Mouse (Mus musculus) heart, adult 2 months (tissue): Measurements from ENCODE around the gene Paf1. TPM values are rescaled to one million over a fixed set of nuclear protein-coding genes. Genes with fewer than 3 reads are reported as not detected.

Experiments
- DNase-seq, 2 experiments: peaks; one replicate each; pipeline ENCODE4 v3.0.0; 2021
- H3K27ac ChIP-seq: fragments of 200-600 bp; 2 replicates; pipeline ENCODE4 v1.8.1; 2022
- H3K27me3 ChIP-seq: fragments of 200-500 bp; 2 replicates; pipeline ENCODE4 v1.6.1; 2012; ENCODE audit warnings: mild to moderate bottlenecking, low read length, inconsistent platforms, mixed read lengths; ENCODE audit not compliant: control insufficient read depth, insufficient read depth
- H3K36me3 ChIP-seq: fragments of 200-500 bp; 2 replicates; pipeline ENCODE4 v1.6.1; 2012; ENCODE audit warnings: low read length, inconsistent platforms; ENCODE audit not compliant: control insufficient read depth, insufficient read depth
- H3K4me1 ChIP-seq: fragments of 200-500 bp; 2 replicates; pipeline ENCODE4 v1.6.1; 2011; ENCODE audit warnings: low read length; ENCODE audit not compliant: control insufficient read depth, insufficient read depth
- H3K4me3 ChIP-seq: fragments of 200-600 bp; 2 replicates; pipeline ENCODE4 v1.8.1; 2022
- H3K79me2 ChIP-seq: fragments of 200-500 bp; replicated peaks from 2 replicates; pipeline ENCODE4 v1.6.1; 2012; ENCODE audit warnings: mild to moderate bottlenecking, inconsistent platforms, low read length, moderate library complexity, mixed read lengths; ENCODE audit not compliant: control insufficient read depth, insufficient read depth
- H3K9ac ChIP-seq: fragments of 200-500 bp; 2 replicates; pipeline ENCODE4 v1.6.1; 2012; ENCODE audit warnings: low read depth, mild to moderate bottlenecking, control low read depth, inconsistent platforms, low read length, mixed read lengths
- CTCF ChIP-seq: fragments of 200-600 bp; IDR thresholded peaks from 2 replicates; pipeline ENCODE4 v1.8.1; 2022; ENCODE audit warnings: antibody characterized with exemption, mild to moderate bottlenecking, moderate library complexity
- EP300 ChIP-seq: fragments of 200-500 bp; IDR thresholded peaks from 2 replicates; pipeline ENCODE4 v1.6.1; 2011; ENCODE audit warnings: low read depth, low read length, control low read depth; ENCODE audit not compliant: insufficient read depth
- POLR2A ChIP-seq: fragments of 200-500 bp; IDR thresholded peaks from 2 replicates; pipeline ENCODE4 v1.6.1; 2011; ENCODE audit warnings: mild to moderate bottlenecking, low read depth, low read length, control low read depth; ENCODE audit not compliant: insufficient read depth
- WGBS: fragments of 180-500 bp; shearing (Covaris S2); methylation state at CpG from one replicate; pipeline ENCODE4 v1.1.7; 2018; 5-methylcytosine and 5-hydroxymethylcytosine counted together
- intact Hi-C: fragments of 180-260 bp; cut with DNase I; formaldehyde crosslinking; loops from one replicate; pipeline ENCODE4 v1.15.1; 2025
- polyA plus RNA-seq: library from polyadenylated mRNA; depleted of rRNA; stranded (reverse); fragments of >200 nt; gene quantifications from 2 replicates; pipeline ENCODE4 v1.2.3, GENCODE M21; 2012
- total RNA-seq, 2 experiments: library from RNA; stranded (reverse); gene quantifications; 2 replicates each; pipeline ENCODE4 v1.2.3; 2021

Paf1 gene
- total and polyA plus RNA-seq, 3 experiments: 41.3 to 67.0 (median 42.1) TPM

DNA sequence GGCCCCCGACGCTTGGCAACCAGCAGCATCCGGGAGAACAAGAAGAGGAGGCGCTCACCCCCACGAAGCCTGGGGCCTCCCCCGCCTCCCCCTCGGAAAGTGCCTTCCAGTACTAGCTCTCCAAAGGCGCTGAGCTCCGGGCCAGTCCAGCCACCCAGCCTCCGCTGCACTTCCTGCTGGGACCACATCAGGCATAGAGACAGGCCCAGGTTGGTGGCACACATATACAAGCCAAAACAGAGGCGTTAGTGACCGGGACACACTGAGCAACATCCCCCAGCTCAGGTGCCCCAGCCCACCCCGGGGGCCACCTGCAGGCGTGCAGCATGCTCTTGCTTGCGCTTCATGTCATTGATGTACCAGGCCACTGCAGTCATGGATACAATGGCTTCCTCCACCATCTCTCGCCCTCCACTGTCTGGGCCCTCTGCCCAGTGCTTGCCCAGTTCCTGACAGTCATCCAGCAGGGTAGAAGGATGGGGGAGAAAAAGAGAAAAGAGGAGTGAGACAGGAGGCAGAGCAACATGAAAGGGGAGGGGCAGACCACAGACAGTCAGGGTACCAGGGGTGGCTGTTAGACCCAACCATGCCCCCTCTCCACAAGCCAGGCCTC is 25.0 kb upstream of the Paf1 start:
- H3K9ac ChIP-seq: no peak overlapping the region
- no peak for DNase-seq
- no peaks in the 10 kb centered on the region for H3K27me3 ChIP-seq
- intact Hi-C loops: no loop called here
- no peak overlapping the region for H3K4me3 ChIP-seq
- WGBS: 80% methylated on average over 16 of the region's 16 CpGs
- H3K27ac ChIP-seq: no peak overlapping the region
- H3K4me1 ChIP-seq: peaks cover 9% of the 10 kb centered on the region
- H3K79me2 ChIP-seq: no peaks in the 10 kb centered on the region; the same call in none of the 2 replicates
- no peak for TF ChIP-seq POLR2A
- TF ChIP-seq EP300: no peak
- TF ChIP-seq CTCF: no peak
- no peaks in the 10 kb centered on the region for H3K36me3 ChIP-seq

DNA sequence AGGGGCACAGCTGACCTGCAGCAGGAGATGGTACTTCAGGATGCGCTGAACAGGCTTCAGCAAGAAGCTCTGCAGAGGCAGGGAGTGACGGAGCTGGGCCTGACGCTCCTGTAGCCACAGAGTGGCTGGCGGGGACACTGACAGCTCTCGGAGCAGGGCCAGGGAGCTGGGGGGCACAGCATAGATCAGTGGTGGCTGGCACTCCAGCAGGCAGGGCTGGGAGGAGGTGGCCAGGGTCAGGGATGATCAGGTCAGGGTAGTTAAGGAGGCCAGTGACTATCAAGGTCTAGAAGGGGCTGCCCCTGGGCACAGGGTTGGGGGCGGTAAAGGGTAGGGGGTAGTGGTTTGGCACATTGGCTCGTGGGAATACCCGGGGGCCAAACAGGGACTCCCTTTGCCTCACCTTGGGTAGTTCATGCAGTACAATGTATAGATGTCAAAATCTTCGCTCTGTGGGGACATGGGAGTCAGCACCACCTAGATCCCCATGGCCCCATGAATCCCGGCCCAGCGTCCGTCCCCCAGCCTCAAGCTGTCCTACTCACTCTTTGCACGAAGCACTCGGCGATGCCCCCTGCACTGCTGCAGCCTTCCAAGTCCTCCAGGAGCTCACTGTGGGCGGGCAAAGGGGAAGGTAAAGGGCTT is 24.4 kb upstream of the Paf1 start:
- TF ChIP-seq EP300 (no peak), CTCF (no peak)
- DNase-seq: no peak
- WGBS: 86% methylated on average over 16 of the region's 16 CpGs
- H3K27ac ChIP-seq: no peak overlapping the region
- no peaks in the 10 kb centered on the region for H3K36me3 ChIP-seq
- H3K4me3 ChIP-seq: no peak overlapping the region
- no peaks in the 10 kb centered on the region; the same call in none of the 2 replicates for H3K79me2 ChIP-seq
- intact Hi-C loops: no loop called here
- H3K9ac ChIP-seq: no peak overlapping the region
- no peaks in the 10 kb centered on the region for H3K27me3 ChIP-seq
- peaks cover 9% of the 10 kb centered on the region for H3K4me1 ChIP-seq

DNA sequence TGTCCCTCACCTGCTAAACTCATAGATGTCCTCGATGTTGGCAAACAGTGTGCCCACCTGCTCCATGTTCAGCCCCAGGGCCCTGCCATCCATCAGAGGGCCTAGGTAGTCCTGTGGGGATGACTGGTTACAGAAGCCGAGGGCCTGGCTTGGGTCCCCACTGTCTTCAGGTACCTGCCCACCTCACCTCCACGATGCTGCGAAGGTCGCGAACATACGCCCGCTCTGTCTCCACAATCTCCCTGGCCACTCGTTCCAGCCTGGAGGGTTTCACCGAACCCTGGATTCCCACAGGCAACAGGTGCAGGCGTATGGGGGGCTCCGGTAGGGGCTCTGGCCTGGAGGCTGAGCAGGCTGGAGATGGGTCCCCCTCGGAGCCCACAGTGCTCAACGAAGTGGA is 22.7 kb upstream of the Paf1 start:
- Histone ChIP-seq H3K4me1 (peaks cover 9% of the 10 kb centered on the region), H3K36me3 (no peaks in the 10 kb centered on the region), H3K27ac (no peak overlapping the region; the same call in 1 of the 2 replicates), H3K9ac (no peak overlapping the region), H3K27me3 (no peaks in the 10 kb centered on the region), H3K79me2 (no peaks in the 10 kb centered on the region; the same call in none of the 2 replicates), H3K4me3 (peak overlapping the region; percentile 77; the same call in 1 of the 2 replicates)
- WGBS: 85% methylated on average over 14 of the region's 14 CpGs
- intact Hi-C loops: loop anchor here (5.0 kb wide), 1 partner anchor 227 kb away; the partner anchor contains the start of genes Pak4 and Samd4b
- TF ChIP-seq POLR2A: no peak
- TF ChIP-seq CTCF: no peak
- TF ChIP-seq EP300: no peak
- no peak for DNase-seq

DNA sequence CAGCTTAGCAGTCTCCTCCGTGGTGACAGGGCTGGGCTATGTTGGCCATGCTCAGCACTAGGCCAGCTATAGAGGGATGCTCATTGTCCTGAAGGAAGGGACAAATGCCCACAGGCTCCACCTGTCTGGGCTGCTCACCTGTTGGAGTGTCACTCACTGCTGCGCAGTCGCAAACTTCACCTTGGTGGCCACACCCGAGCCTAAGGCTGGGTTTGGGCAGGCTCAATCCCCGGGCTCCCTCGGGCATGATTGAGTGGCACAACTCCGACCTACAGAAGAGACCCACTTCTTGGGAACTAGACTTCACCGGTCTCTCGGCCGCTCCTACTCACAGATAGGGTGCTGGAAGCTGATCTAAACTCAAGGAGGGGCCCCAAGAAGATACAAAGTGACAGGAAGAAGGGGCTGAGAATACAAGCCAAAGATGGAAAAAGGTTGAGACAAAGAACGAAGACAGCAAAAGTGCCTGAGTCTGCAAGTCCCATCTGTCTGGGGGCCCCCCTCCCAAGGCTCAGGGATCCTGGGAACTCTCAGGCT is 21.7 kb upstream of the Paf1 start:
- intact Hi-C loops: loop anchor here (1.0 to 5.0 kb wide), 2 partner anchors 20 to 226 kb away; partner anchors contain the start of genes Pak4 and Samd4b
- peak in 1 of 2 experiments; percentile 35 for DNase-seq
- TF ChIP-seq EP300 (no peak), POLR2A (0 out of 2 replicates have a peak, but pooled peaks have one; percentile 30)
- Histone ChIP-seq H3K4me1 (peaks cover 12% of the 10 kb centered on the region), H3K36me3 (no peaks in the 10 kb centered on the region), H3K9ac (peak overlapping the region; percentile 93), H3K79me2 (no peaks in the 10 kb centered on the region; the same call in none of the 2 replicates), H3K4me3 (peak overlapping the region; percentile 77), H3K27me3 (no peaks in the 10 kb centered on the region), H3K27ac (peak overlapping the region; percentile 85)
- WGBS: 17% methylated on average over 11 of the region's 11 CpGs

DNA sequence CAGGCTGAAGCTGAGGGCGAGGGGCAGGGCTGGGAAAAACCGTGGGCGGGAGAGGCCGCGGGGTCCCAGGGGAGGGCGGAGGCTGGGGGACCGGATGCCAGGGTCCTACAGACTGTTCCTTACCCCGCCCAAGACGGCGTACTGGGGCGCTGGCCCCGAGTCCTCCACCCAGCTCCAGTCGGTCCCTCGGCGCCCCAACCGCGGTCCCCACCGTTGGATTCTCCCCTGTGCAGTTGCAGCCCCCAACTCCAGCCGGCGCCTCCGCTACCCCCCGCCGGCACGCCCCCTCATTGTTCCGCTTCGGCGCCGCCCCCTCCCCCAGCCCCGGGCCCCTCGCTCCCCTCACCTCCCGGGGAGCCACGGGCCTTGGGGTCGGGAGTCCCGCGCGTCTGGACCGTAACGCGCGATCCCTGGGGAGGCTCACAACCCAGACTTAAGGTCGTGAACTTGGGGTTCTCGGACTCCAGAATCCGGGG is 21.2 kb upstream of the Paf1 start:
- no peaks in the 10 kb centered on the region for H3K27me3 ChIP-seq
- H3K9ac ChIP-seq: peak overlapping the region; percentile 93
- no peaks in the 10 kb centered on the region; the same call in none of the 2 replicates for H3K79me2 ChIP-seq
- TF ChIP-seq CTCF (no peak), EP300 (no peak), POLR2A (no peak)
- WGBS: under 1% methylated on average over 42 of the region's 43 CpGs
- H3K36me3 ChIP-seq: no peaks in the 10 kb centered on the region
- peak overlapping the region; percentile 85 for H3K27ac ChIP-seq
- H3K4me3 ChIP-seq: peak overlapping the region; percentile 77
- H3K4me1 ChIP-seq: peaks cover 12% of the 10 kb centered on the region
- DNase-seq: peak; percentile 84
- intact Hi-C loops: loop anchor here (1.0 to 5.0 kb wide), 2 partner anchors 20 to 226 kb away; partner anchors contain the start of genes Pak4 and Samd4b
